Mouse (Mus musculus): ENCODE results near the gene Cyp2t4.
A peak's percentile ranks its signal among the peaks of the same experiment; 100 is the strongest.

Gene Cyp2t4

GRCm38 (mm10) chr7:27161744-27162143 is 8.2 kb downstream of the Cyp2t4 start:
- no peak for DNase-seq (ENCODE audit: low spot score in 2 of 2)

- no peak for DNase-seq (ENCODE audit: low spot score in 2 of 2)
These were observed 9.4 kb downstream of the Cyp2t4 start for GRCm38 (mm10) chr7:27162780-27163449.

- no peak for DNase-seq (ENCODE audit: low spot score in 2 of 2)
These were observed 9.9 kb downstream of the Cyp2t4 start for GRCm38 (mm10) chr7:27163450-27163805.

DNA sequence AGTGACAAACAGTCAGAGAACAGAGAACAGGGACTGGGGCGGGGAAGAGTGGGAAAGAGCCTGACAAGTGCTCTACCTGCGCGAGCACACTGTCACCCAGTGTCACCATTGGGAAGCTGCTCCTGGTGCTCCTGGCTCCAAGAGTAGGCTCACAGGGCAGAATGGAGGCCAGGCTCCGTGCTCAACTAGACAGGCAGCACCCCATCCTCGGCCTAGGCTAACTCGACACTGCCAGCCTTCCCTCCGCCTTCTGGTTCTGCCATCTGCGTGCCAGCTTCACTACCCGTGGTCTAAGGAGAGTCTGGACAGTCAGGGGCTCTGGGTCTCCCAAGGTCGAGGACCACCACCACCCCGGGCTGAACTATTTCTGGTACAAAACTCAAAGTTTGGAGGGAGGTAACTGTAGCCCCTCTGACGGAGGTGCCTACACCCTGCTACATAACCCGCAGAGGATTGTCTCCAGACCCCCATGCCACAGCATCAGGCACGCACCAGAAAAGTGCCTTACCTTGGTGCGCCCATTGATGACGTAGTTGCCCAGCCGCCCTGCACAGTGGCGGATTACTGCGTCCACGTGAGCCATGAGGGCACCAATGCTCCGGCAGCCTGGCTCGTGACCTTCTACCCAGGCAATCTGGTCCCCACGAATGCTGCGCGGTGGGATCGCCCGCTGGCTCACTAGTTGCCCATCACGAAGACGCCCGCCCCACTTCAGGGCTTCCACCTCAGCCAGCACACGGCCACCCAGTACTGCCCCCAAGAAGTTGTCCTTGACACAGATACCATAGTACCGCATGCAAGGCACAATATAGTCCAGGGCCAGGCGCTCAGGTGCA is 10.8 kb downstream of the Cyp2t4 start:
- peak in 1 of 2 experiments; percentile 40 for DNase-seq (ENCODE audit: low spot score in 2 of 2)

- peak in 1 of 2 experiments; percentile 37 for DNase-seq (ENCODE audit: low spot score in 2 of 2)
These were observed 11.6 kb downstream of the Cyp2t4 start for GRCm38 (mm10) chr7:27165007-27165655.

- DNase-seq (ENCODE audit: low spot score in 2 of 2): no peak
These were observed 12.2 kb downstream of the Cyp2t4 start for GRCm38 (mm10) chr7:27165696-27166095.

DNA sequence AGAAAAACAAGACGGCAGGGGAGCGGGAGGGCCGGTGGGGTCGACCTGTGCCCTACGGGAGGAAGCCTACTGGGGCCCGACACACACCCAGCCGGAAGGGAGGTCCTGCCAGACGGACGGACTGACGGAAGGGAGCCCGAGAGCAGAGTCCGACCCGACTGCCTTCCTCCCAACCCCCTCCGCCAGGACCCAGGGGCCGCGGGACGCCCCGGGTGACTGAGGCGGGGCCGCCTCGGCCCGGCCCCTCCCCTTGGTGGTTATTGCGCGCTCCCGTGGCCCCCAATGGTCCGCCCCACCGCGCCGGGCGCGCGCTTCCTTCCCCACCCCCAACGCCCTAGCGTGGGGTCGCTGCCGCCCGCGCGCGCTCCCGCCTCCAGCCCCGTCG is 12.7 kb downstream of the Cyp2t4 start:
- DNase-seq (ENCODE audit: low spot score in 2 of 2): peak in 1 of 2 experiments; percentile 64

GRCm38 (mm10) chr7:27166614-27167474 is 13.3 kb downstream of the Cyp2t4 start, which contains the start of gene Egln2:
Gene Egln2, minus strand, starts transcription at chr7:27166802.
- DNase-seq (ENCODE audit: low spot score in 2 of 2): peak; percentile 88 to 95

DNA sequence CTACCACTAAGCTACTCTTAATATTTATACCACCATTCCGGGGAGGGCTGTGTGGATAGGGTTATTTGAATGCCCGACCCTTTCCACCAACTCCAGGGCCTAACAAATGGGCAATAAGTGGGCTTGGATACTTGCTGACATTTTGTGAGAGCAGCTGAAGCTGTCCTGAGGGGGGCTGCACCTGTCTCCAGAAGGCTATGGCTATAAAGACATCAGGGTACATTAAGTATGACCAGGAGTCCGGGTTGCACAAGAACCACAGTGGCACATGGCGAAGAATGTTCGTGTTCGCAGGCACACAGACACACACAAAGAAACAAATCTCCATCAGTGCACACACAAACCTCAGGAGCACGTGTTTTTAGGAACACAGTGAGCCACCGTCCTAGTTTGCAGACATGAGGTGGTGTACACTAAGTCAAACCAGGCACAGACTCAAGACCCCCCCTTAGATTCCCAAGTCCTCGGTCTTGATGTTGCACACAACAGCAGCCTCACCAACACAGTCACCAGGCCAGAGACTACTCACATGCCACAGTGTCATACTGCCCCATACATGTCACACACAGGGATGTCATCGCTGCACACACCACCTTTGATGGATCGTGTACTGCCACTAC is 14.1 kb downstream of the Cyp2t4 start:
- DNase-seq (ENCODE audit: low spot score in 2 of 2): no peak

DNA sequence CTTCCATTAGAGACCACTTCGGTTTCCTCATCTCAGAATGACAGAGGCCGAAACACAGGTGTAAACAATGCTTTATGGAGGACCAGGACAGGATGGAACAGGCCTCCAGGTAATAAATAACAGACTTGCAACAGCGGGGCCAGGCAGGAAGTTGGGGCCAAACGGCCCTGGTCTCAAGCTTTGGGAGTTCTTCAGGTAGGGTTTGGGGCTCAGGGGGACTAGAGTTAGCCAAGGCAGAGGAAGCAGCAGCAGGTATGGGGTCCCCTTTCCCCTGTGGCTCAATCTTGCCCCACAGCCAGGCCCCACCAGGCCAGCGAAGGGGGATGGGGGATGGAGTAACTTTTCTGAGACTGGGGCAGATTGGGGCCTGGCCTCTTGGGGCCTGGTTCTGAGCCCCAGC is 14.9 kb downstream of the Cyp2t4 start:
- DNase-seq (ENCODE audit: low spot score in 2 of 2): no peak

GRCm38 (mm10) chr7:27170981-27171380 is 17.5 kb downstream of the Cyp2t4 start:
- no peak for DNase-seq (ENCODE audit: low spot score in 2 of 2)

DNA sequence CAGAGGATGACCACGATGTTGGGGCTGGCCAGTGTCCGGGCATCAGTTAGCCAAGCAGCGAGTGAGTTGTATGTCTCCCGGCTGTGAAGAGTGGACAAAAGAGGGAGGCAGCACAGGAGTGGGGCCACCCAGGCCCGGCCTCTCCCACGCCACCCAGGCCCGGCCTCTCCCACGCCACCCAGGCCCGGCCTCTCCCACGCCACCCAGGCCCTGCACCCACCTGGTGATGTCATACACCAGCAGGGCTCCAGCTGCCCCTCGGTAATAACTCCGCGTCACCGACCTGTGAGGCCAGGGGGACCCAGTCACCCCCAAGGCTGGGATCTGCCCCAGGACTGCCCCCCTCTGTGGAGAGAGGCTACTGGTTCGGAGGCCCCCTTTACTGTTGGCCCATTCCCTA is 21.0 kb downstream of the Cyp2t4 start:
- no peak for DNase-seq (ENCODE audit: low spot score in 2 of 2)

GRCm38 (mm10) chr7:27174896-27175295 is 21.4 kb downstream of the Cyp2t4 start:
- DNase-seq (ENCODE audit: low spot score in 2 of 2): no peak

DNA sequence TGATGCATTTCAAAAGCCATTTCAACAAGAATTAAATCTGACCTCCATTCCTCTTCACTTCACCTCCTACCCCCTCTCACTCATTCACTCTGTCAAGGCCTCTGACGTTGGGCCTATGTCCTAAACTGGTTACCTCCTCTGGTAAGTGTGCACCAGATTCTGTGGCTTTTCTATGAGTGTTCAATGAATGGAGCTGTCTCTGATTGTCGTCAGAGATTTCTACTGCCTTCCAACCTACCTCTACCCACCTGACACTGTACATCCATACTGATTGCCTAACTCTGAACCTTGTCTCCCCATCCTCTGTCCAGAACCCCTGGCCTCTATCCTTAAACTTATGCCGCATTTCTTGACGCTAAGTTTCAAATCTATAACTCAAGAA is 24.4 kb downstream of the Cyp2t4 start:
- no peak for DNase-seq (ENCODE audit: low spot score in 2 of 2)

DNA sequence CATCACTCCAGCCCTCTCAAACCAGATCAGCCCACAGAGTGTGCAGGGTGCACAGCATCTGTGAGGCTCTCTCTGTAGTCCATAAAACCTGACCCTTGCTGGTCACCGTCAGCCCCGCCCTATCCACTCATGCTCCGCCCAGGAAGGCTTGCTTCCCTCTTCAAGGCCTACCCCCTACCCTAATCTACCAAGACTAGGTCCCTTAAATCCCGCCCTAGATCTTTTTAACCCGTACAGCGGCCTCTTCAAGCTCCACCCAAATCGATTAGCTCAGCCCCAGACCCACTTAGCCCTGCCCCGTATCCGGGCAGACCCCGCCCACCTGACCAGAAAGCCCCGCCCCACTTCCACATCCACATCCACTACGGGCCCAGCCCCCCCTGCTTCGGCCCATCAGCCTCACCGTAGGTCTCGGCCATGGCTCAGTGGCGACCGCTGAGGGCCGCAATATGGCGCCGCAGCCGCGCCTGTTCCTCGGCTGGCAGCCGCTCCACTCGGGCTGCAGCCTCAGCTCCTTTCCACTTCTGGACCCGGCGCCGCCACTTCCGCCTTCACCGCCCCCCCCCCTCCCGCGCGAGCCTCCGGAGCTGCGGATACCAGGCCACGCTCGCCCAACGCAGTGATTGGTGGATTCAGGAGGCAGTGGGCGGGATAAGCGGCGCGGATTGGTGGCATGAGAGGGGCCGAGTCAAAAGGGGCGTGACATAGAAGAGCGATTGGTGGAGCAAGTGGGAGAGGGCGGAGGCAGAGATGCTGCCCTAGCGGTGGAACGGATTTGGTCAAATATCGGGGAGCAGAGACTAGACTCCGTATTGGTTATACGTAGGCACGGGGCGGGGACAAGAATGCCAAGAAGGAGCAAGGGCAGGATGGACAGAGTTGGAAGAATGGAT is 25.1 kb downstream of the Cyp2t4 start, which contains the start of gene Rab4b:
TSS of gene Rab4b (minus strand) at position 573 of the 893 bp plus-strand sequence.
- peak; percentile 99 to 100 for DNase-seq (ENCODE audit: low spot score in 2 of 2)

DNA sequence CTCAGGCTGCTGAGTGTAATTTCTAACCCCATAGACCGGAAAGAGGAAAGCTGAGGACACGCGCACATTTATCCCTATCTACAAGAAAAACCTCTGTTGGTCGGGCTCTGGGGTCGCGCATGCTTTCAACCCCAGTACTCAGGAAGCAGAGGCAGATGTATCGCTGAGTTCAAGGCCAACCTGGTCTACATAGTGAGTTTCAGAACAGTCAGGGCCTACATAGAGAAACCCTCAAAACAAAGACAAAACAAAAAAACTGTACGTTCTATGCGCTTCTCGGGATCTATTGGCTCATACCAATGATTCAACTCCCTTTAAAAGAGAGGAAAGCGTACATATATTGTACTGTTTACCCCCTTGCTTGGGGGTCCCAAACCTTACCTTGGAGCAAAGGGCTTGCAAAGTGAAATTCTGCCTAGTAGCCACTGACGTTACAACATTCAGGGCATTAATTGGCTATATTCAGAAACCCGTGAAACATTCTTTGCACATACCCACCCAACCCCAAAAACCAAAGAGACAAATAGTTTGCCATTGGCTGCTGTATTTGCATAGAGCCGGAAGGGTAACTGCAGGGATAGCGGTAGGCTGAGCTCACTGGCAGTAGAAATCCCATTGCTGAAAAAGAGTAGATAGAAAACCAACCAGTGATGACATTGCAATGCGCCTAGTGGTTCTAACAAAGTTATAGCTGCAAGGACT is 25.9 kb downstream of the Cyp2t4 start:
- DNase-seq (ENCODE audit: low spot score in 2 of 2): no peak

- DNase-seq (ENCODE audit: low spot score in 2 of 2): no peak
These were observed 26.5 kb downstream of the Cyp2t4 start for GRCm38 (mm10) chr7:27180036-27180435.

DNA sequence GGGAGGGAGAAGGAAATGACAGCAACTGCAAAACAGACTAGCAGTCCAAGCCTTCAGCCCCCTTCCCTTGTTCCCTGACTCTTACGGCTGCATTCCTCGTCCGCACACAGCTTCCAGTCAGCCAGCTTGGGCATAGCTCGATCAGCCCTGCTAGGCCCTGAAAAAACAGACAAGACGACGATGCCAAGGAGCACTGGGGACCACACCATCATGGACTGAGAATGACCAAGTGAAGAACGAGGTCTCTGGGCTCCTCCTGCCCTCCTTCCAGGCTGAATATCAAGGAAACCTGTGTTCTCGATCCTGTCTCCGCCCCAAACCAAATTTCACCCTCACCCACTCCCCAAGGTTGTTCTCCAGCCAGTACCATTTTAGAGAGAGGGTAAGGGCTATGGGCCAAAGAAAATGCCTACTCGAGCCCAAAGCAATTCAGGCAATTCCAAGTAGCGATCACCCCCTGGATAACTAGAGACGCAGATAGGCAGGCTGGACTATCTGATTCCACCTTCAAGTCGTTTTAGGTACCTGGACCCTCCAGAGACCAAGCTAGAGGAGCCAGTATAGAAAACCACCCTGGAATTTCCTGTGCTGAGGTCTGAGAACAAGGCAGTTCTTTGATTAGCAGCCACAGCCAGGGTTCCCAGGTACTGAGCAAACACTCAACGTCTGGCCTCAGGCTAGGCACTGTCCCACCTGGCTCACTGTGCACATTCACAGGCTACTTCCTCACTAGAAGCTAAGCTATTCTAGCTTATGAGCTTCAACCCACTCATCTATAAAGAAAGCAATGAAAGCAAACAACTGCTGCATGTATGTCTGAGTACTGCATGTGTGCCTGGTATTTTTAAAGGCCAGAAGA is 27.6 kb downstream of the Cyp2t4 start, which contains the start of the genes Gm21983 and Mia:
TSS of gene Gm21983 (minus strand) at position 250 of the 859 bp plus-strand sequence.
TSS of gene Mia (minus strand) at position 321 of the 859 bp plus-strand sequence.
- no peak for DNase-seq (ENCODE audit: low spot score in 2 of 2)
